Mouse (Mus musculus) cortical plate, adult 2 months (tissue): ENCODE results near the gene Gpr176.

Experiments
- CTCF ChIP-seq: fragments of 200-500 bp; IDR thresholded peaks from 2 replicates; pipeline ENCODE4 v1.5.1; 2011; ENCODE audit warnings: mild to moderate bottlenecking, control low read depth, low read length; ENCODE audit not compliant: insufficient read depth; ENCODE audit errors: extremely low read depth
- POLR2A ChIP-seq: fragments of 200-500 bp; IDR thresholded peaks from 2 replicates; pipeline ENCODE4 v1.6.1; 2011; ENCODE audit warnings: mild to moderate bottlenecking, low read length, control low read depth; ENCODE audit not compliant: insufficient read depth; ENCODE audit errors: extremely low read depth

GRCm38 (mm10) chr2:118418076-118418475 lies 44.9 kb upstream of the Gpr176 start:
- TF ChIP-seq POLR2A (no peak), CTCF (no peak)
